Mouse (Mus musculus) lung, embryonic 14.5 days (tissue): Measurements from ENCODE around the gene Smim24. TPM values are rescaled to one million over a fixed set of nuclear protein-coding genes. Genes with fewer than 3 reads are reported as not detected.

ENCODE experiments used
- ATAC-seq: fragments of 200-750 bp; cut with Nextera tagmentation; 2 replicates; pipeline ENCODE4 v1.8.0; 2017; ENCODE audit warnings: mild to moderate bottlenecking, moderate TSS enrichment, moderate library complexity; ENCODE audit not compliant: insufficient read depth
- DNase-seq: peaks from one replicate; pipeline ENCODE4 v3.0.0-alpha.2; 2015
- H3K27ac ChIP-seq: fragments of 300-500 bp; sonication (generic); 2 replicates; pipeline ENCODE4 v1.5.1; 2014; ENCODE audit warnings: low read depth, mild to moderate bottlenecking, moderate library complexity
- H3K27me3 ChIP-seq: fragments of 300-500 bp; sonication (generic); 2 replicates; pipeline ENCODE4 v1.6.1; 2014; ENCODE audit warnings: low read length, control low read depth; ENCODE audit not compliant: insufficient read depth
- H3K36me3 ChIP-seq: fragments of 300-500 bp; sonication (generic); 2 replicates; pipeline ENCODE4 v1.6.1; 2014; ENCODE audit warnings: control low read depth; ENCODE audit not compliant: insufficient read depth
- H3K4me1 ChIP-seq: fragments of 300-500 bp; sonication (generic); 2 replicates; pipeline ENCODE4 v1.6.1; 2014; ENCODE audit warnings: antibody characterized with exemption, control low read depth; ENCODE audit not compliant: insufficient read depth
- H3K4me2 ChIP-seq: fragments of 300-500 bp; sonication (generic); 2 replicates; pipeline ENCODE4 v1.6.1; 2014; ENCODE audit warnings: mild to moderate bottlenecking
- H3K4me3 ChIP-seq: fragments of 300-500 bp; sonication (generic); 2 replicates; pipeline ENCODE4 v1.5.1; 2014; ENCODE audit warnings: low read depth, low read length
- H3K9ac ChIP-seq: fragments of 300-500 bp; sonication (generic); 2 replicates; pipeline ENCODE4 v1.6.1; 2014
- H3K9me3 ChIP-seq: fragments of 300-500 bp; sonication (generic); 2 replicates; pipeline ENCODE4 v1.6.1; 2016; ENCODE audit warnings: low read depth, low read length, control low read depth
- CTCF ChIP-seq: IDR thresholded peaks from 2 replicates; pipeline ENCODE4 v1.5.1; 2016; ENCODE audit warnings: antibody characterized with exemption, low read depth
- WGBS: fragments of 180-500 bp; shearing (Covaris S2); extraction: QIAGEN DNeasy Blood & Tissue Kit; methylation state at CpG from one replicate; pipeline ENCODE4 v1.1.7; 2014; 5-methylcytosine and 5-hydroxymethylcytosine counted together
- microRNA-seq: library from miRNA; unstranded; fragments of <30 nt; microRNA quantifications from one replicate; pipeline ENCODE4, GENCODE M21; 2016; ENCODE audit warnings: borderline number of aligned reads
- polyA plus RNA-seq: library from polyadenylated mRNA; unstranded; fragments of >200 nt; fragmentation: Nextera tagmentation; extraction: Ambion mirVana; gene quantifications from 2 replicates; pipeline ENCODE4 v1.2.1, GENCODE M21; 2014

The Smim24 gene
- polyA plus RNA-seq, 1 experiment from 2014 or later, result 3.3 TPM

GRCm38 (mm10) chr10:81434361-81435263 is 41.8 kb downstream of the Smim24 start:
- Histone ChIP-seq H3K27me3 (no peaks in the 10 kb centered on the region), H3K4me2 (no peak overlapping the region), H3K4me1 (peaks cover 5% of the 10 kb centered on the region; the same call in 1 of the 2 replicates), H3K4me3 (no peak overlapping the region), H3K27ac (peak overlapping the region; percentile 12; the same call in 1 of the 2 replicates), H3K36me3 (no peaks in the 10 kb centered on the region), H3K9ac (no peak overlapping the region), H3K9me3 (no peaks in the 10 kb centered on the region)
- ATAC-seq (no peak), DNase-seq (peak; percentile 43)
- no peak for TF ChIP-seq CTCF
- 48% methylated on average over 15 of the region's 15 CpGs for WGBS

- ATAC-seq (no peak), DNase-seq (no peak)
- H3K4me3 ChIP-seq, result no peak overlapping the region
- no peak overlapping the region for H3K4me2 ChIP-seq
- no peak overlapping the region for H3K9ac ChIP-seq
- no peaks in the 10 kb centered on the region for H3K27me3 ChIP-seq
- no peaks in the 10 kb centered on the region for H3K36me3 ChIP-seq
- H3K9me3 ChIP-seq, result no peaks in the 10 kb centered on the region
- no peak overlapping the region for H3K27ac ChIP-seq
- WGBS, result 72% methylated on average over 3 of the region's 3 CpGs
- no peak for TF ChIP-seq CTCF
- H3K4me1 ChIP-seq, result peaks cover 5% of the 10 kb centered on the region; the same call in 1 of the 2 replicates
These were observed 42.6 kb downstream of the Smim24 start for GRCm38 (mm10) chr10:81435436-81435835.

GRCm38 (mm10) chr10:81441019-81441418 is 48.2 kb downstream of the Smim24 start:
- ATAC-seq, result no peak
- no peak overlapping the region for H3K4me2 ChIP-seq
- no peak overlapping the region for H3K9ac ChIP-seq
- H3K36me3 ChIP-seq, result no peaks in the 10 kb centered on the region
- H3K9me3 ChIP-seq, result no peaks in the 10 kb centered on the region
- no peak overlapping the region for H3K27ac ChIP-seq
- DNase-seq, result no peak
- peak; percentile 47 for TF ChIP-seq CTCF
- no peak overlapping the region for H3K4me3 ChIP-seq
- H3K27me3 ChIP-seq, result no peaks in the 10 kb centered on the region
- H3K4me1 ChIP-seq, result no peaks in the 10 kb centered on the region

Small RNA genes within 50 kb of the gene (microRNA-seq; reads per million reads assigned to microRNA genes)
- gene Mir1191b, result 2.4 reads per million, percentile 2 among the genes with 10 or more reads in this experiment
- gene Mir6913, result 0.71 reads per million

Other genes starting within 250 kb of the Smim24 start
- 38.7 and 47.9 TPM in 2 replicates for gene Pias4, start 225.1 kb upstream of the Smim24 start, polyA plus RNA-seq
- 481 and 493 TPM in 2 replicates for gene Eef2, start 216.4 kb upstream of the Smim24 start, polyA plus RNA-seq
- 52.6 and 55.8 TPM in 2 replicates for gene Dapk3, start 210.0 kb upstream of the Smim24 start, polyA plus RNA-seq
- gene 4930442H23Rik, start 209.2 kb upstream of the Smim24 start, polyA plus RNA-seq, result not detected in 2 replicates
- 0.23 TPM in 1 of 2 replicates, not detected in the other for gene Nmrk2, start 191.0 kb upstream of the Smim24 start, polyA plus RNA-seq
- not detected in 2 replicates for gene Atcay, start 162.2 kb upstream of the Smim24 start, polyA plus RNA-seq
- gene Zfr2, start 159.9 kb upstream of the Smim24 start, polyA plus RNA-seq, result 3.4 and 3.6 TPM in 2 replicates
- gene Matk, start 140.1 kb upstream of the Smim24 start, polyA plus RNA-seq, result 2.0 and 2.9 TPM in 2 replicates
- gene Mrpl54, start 126.1 kb upstream of the Smim24 start, polyA plus RNA-seq, result 222 and 223 TPM in 2 replicates
- 50.4 and 50.8 TPM in 2 replicates for gene Apba3, start 126.1 kb upstream of the Smim24 start, polyA plus RNA-seq
- gene Tjp3, start 101.5 kb upstream of the Smim24 start, polyA plus RNA-seq, result 15.3 and 17.2 TPM in 2 replicates
- 50.8 and 58.6 TPM in 2 replicates for gene Pip5k1c, start 100.1 kb upstream of the Smim24 start, polyA plus RNA-seq
- gene Cactin, start 71.9 kb upstream of the Smim24 start, polyA plus RNA-seq, result 34.3 and 42.9 TPM in 2 replicates
- 13.6 and 15.0 TPM in 2 replicates for gene Tbxa2r, start 64.3 kb upstream of the Smim24 start, polyA plus RNA-seq
- gene Gipc3, start 49.8 kb upstream of the Smim24 start, polyA plus RNA-seq, result 0.05 and 0.08 TPM in 2 replicates
- gene Hmg20b, start 42.6 kb upstream of the Smim24 start, polyA plus RNA-seq, result 98.7 and 105 TPM in 2 replicates
- gene Mfsd12, start 35.6 kb upstream of the Smim24 start, polyA plus RNA-seq, result 7.7 and 8.5 TPM in 2 replicates
- 0.65 and 0.92 TPM in 2 replicates for gene 4930404N11Rik, start 27.2 kb upstream of the Smim24 start, polyA plus RNA-seq
- gene Fzr1, start 14.5 kb upstream of the Smim24 start, polyA plus RNA-seq, result 109 and 116 TPM in 2 replicates
- gene Dohh, start 8.6 kb upstream of the Smim24 start, polyA plus RNA-seq, result 57.5 and 67.0 TPM in 2 replicates
- 2.8 and 3.8 TPM in 2 replicates for gene Gm48551, start 8.6 kb upstream of the Smim24 start, polyA plus RNA-seq
- 1.3 and 1.4 TPM in 2 replicates for gene Gm48552, start 4.0 kb upstream of the Smim24 start, polyA plus RNA-seq
- 86.0 and 86.5 TPM in 2 replicates for gene Nfic, start 62.6 kb downstream of the Smim24 start, polyA plus RNA-seq
- gene Celf5, start 89.7 kb downstream of the Smim24 start, polyA plus RNA-seq, result 0.09 and 0.30 TPM in 2 replicates
- gene Ncln, start 103.3 kb downstream of the Smim24 start, polyA plus RNA-seq, result 82.1 and 97.3 TPM in 2 replicates
- gene S1pr4, start 107.1 kb downstream of the Smim24 start, polyA plus RNA-seq, result 1.3 and 1.7 TPM in 2 replicates
- 1.1 and 1.7 TPM in 2 replicates for gene Gna15, start 131.2 kb downstream of the Smim24 start, polyA plus RNA-seq
- gene Gna11, start 152.1 kb downstream of the Smim24 start, polyA plus RNA-seq, result 81.2 and 88.2 TPM in 2 replicates
- gene Aes, start 166.4 kb downstream of the Smim24 start, polyA plus RNA-seq, result 360 and 404 TPM in 2 replicates
- gene Tle2, start 181.5 kb downstream of the Smim24 start, polyA plus RNA-seq, result 27.5 and 32.5 TPM in 2 replicates
- 24.1 and 25.2 TPM in 2 replicates for gene Tle6, start 208.0 kb downstream of the Smim24 start, polyA plus RNA-seq
- 0.58 and 0.61 TPM in 2 replicates for gene BC025920, start 213.2 kb downstream of the Smim24 start, polyA plus RNA-seq
- gene Sirt6, start 234.7 kb downstream of the Smim24 start, polyA plus RNA-seq, result 35.8 and 39.3 TPM in 2 replicates
- 6.1 and 7.3 TPM in 2 replicates for gene Ankrd24, start 235.5 kb downstream of the Smim24 start, polyA plus RNA-seq